Mouse (Mus musculus): ENCODE data around the gene Lbx1.

Lbx1 gene

DNA sequence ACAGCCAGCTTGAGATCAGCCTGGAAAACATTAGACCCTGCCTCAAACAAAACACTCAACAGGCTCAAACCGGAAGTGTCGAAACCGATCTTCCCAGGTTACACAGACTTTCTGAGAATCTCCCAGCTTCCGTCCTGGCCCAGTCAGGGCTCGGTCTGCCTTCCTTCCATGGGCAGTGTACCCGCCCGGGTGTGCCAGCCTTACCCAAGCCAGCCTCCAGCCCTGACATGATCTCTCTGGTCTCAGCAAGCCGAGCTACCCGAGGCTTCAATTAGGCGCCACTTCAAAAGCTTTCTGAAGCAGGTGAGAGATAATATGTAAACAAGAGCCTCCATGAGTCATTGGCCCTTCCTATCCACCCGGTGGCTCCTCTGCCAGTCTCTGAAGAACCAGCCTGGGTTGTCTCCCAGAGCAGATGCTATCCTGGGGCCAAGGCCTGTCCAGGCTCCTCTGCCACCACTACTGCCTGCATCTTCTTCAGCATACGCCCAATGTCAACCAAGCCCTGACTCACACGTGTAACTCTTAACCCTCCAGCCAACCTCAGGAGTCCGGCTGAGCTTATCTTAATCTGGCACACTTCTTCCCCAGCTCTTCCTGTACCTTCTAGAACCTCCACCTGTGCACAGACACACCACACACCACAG, 25.7 kb downstream of the Lbx1 start:
- DNase-seq = peak; percentile 56

DNA sequence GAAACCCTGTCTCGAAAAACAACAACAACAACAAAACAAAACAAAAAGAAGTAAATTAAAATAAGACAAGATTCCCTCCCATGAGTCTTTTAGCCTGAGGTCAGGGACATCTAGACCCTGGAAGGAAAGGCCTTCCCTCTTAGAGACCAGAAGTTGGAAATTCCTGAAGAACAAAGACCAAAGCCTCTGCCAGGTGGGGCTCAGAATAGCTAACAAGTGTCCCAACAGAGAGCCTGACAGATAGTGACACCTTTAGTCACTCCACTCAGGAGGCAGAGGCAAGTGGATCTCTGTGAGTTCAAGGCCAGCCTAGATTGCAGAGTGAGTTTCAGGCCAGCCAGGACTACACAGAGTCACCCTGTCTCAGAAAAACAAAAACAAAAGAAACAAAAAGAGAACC, 26.4 kb downstream of the Lbx1 start:
- DNase-seq = no peak

DNA sequence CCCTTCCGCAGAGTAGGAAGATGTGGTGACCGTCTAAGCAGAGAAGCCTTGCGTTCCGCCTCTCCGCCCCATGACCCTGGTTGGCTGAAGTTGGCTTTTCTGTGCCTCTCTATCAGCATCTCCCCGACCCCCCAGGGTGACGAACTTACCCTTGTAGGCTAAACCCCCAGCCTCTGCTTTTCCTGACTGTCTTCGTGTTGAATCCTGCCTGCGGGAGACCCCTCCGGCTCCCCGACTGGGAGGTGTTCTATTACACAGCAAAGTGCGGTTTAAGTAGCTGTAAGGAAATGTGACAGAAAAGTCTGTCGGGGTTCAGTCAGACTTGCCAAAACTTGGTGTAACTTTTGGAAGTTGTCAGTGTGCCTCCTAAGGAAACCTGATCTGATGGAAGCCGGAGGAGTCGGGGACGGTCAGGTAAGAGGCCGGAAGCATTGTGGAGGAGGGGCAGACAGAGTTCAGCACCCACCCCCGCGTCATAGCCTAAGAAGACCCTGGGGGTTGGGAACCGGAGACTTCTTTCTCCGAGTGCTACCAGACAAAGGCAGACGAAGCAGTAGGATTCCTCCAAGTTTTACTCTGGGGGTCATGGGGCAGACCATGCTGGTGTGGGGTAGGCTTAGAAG, 27.1 kb downstream of the Lbx1 start:
- DNase-seq = peak; percentile 56

DNA sequence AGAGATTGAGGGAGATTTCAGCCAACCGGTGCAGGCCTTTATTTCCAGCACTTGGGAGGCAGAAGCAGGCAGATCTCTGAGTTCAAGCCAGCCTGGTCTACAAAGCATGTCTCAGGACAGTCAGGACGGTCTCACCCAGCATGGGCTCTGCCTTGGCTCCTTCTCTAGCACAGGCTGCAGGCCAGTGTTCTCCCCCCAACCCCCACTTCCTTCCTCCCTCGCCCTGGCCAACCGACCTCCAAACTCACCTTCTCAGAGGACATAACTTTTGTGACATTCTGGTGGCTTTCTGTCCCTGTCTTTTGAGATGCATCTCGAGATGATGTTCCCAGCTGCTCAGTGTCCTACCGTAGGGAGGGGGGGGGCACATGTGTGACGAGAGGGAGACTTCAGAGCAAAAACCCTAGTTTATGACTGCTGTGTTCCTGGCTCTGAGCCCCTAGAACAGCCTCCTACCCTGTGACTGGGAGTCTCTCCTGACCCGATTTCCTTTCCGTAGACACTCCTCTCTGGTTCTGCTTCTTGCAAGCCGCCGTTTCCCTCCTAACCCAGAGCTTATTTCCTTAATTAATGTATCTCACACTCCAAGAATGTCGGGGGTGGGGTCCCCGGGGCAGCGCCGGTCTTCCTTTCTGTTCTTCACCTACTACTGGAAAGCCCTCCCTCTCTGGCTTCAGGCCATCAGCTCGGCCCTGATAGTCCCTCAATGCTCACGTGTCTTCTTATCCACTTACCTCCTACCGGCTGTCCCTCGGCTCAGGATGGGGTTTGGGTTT, 27.8 kb downstream of the Lbx1 start:
- DNase-seq = peak; percentile 95

DNA sequence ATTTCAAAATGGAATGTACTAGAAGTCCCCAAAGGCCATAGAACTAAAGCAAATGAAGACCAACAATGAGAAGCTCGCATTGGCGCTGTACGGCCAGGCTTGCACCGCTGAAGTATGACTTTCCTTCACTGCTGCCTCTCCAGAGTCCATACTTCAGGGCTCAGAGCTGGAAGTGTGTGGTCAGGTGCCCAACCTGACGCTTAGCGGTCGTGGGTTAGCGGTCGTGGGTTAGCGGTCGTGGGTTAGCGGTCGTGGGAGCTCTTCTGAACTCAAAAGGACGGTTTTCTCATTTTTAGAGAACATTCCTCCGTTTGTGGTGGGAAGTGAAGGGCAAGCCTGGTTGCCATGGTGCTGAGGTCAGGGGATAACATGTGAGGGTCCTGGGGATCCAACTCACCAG, 28.5 kb downstream of the Lbx1 start:
- peak; percentile 79 for DNase-seq

DNA sequence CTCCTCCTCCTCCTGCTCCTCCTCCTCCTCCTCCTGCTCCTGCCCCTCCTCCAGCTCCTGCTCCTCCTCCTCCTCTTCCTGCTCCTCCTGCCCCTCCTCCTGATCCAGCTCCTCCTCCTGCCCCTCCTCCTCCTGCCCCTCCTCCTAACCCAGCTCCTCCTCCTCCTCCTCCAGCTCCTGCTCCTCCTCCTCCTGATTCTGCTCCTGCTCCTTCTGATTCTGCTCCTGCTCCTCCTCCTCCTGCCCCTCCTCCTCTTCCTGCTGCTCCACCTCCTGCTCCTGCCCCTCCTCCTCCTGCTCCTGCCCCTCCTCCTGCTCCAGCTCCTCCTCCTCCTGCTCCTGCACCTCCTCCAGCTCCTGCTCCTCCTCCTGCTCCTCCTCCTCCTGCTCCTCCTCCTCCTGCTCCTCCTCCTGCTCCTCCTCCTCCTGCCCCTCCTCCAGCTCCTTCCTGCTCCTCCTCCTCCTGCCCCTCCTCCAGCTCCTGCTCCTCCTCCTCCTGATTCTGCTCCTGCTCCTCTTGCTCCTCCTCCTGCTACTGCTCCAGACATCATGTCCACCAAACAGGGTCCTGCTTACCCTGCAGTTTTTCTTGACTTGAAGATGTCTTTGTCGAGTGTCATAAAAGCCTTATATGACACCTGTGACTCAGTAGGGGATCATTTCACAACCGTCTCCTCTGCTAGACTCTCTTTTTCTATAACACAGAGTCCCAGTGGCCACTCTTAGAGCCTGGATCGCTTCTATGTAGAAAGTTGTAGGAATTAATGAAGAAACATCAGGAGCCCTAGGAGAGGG, 30.1 kb downstream of the Lbx1 start:
- DNase-seq = peak; percentile 33

DNA sequence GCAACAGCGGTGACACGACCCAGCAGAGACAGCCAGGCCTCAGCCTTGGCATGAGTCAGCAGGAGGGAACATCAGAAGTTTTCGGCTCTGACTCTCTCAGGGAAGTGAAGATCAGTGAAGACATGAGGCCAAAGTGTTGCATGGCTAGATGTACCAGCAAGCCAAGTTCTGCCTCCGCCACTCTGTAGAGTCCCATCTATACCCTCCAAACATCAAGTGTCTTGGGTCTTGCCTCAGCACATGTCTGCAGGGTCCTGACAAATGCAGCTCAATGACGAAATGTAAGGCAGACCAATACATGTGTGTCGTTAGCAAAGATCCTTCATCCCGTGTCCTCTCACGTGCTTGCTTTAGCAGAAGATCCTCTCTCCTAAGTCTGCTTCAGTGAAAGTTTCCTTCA, 38.6 kb downstream of the Lbx1 start:
- peak; percentile 71 for DNase-seq

DNA sequence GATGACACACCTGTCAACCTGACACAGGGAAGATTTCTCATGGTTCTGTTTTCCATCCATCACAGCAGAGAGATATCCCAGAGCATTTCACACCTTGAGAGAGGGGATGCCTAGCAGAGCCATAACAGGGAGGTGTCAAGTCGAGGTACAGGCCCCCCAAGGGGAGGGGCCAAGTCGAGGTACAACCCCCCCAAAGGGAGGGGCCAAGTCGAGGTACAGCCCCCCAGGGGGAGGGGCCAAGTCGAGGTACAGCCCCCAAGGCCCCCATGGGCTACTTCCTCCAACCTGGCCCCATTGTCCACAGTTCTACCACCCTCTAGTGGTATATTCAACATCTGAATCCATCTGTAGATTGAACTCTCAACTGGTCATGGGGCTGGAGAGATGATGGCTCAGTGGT, 41.0 kb downstream of the Lbx1 start:
- peak; percentile 56 for DNase-seq
